Mouse (Mus musculus): ENCODE results near the gene Fgr.

Gene Fgr

GRCm38 (mm10) chr4:132958741-132959678, 14.9 kb upstream of the Fgr start:
- in situ Hi-C loops (cut with MboI; ENCODE audit: low sequenced_read_pairs) = no loop called here

- in situ Hi-C loops (cut with MboI; ENCODE audit: low sequenced_read_pairs) = no loop called here
Observed at GRCm38 (mm10) chr4:132959679-132960045, 14.2 kb upstream of the Fgr start.

- in situ Hi-C loops (cut with MboI; ENCODE audit: low sequenced_read_pairs) = no loop called here
Observed at GRCm38 (mm10) chr4:132960313-132960712, 13.6 kb upstream of the Fgr start.

GRCm38 (mm10) chr4:132960864-132961639, 12.8 kb upstream of the Fgr start:
- in situ Hi-C loops (cut with MboI; ENCODE audit: low sequenced_read_pairs) = no loop called here

- in situ Hi-C loops (cut with MboI; ENCODE audit: low sequenced_read_pairs) = no loop called here
Observed at GRCm38 (mm10) chr4:132961866-132962265, 12.0 kb upstream of the Fgr start.

GRCm38 (mm10) chr4:132962628-132963027, 11.3 kb upstream of the Fgr start:
- in situ Hi-C loops (cut with MboI; ENCODE audit: low sequenced_read_pairs) = no loop called here

GRCm38 (mm10) chr4:132963436-132963835, 10.5 kb upstream of the Fgr start:
- in situ Hi-C loops (cut with MboI; ENCODE audit: low sequenced_read_pairs) = no loop called here

GRCm38 (mm10) chr4:132964064-132964463, 9.8 kb upstream of the Fgr start:
- in situ Hi-C loops (cut with MboI; ENCODE audit: low sequenced_read_pairs) = no loop called here

- in situ Hi-C loops (cut with MboI; ENCODE audit: low sequenced_read_pairs) = no loop called here
Observed at GRCm38 (mm10) chr4:132964473-132964872, 9.4 kb upstream of the Fgr start.

- in situ Hi-C loops (cut with MboI; ENCODE audit: low sequenced_read_pairs) = no loop called here
Observed at GRCm38 (mm10) chr4:132968105-132968938, 5.6 kb upstream of the Fgr start.

GRCm38 (mm10) chr4:132971601-132972000, 2.3 kb upstream of the Fgr start:
- in situ Hi-C loops (cut with MboI; ENCODE audit: low sequenced_read_pairs) = no loop called here

GRCm38 (mm10) chr4:132972101-132972500, 1.8 kb upstream of the Fgr start:
- in situ Hi-C loops (cut with MboI; ENCODE audit: low sequenced_read_pairs) = no loop called here

- in situ Hi-C loops (cut with MboI; ENCODE audit: low sequenced_read_pairs) = no loop called here
Observed at GRCm38 (mm10) chr4:132972556-132972955, 1.3 kb upstream of the Fgr start.

GRCm38 (mm10) chr4:132973186-132973585, 709 bp upstream of the Fgr start:
- in situ Hi-C loops (cut with MboI; ENCODE audit: low sequenced_read_pairs) = no loop called here

- in situ Hi-C loops (cut with MboI; ENCODE audit: low sequenced_read_pairs) = no loop called here
Observed at GRCm38 (mm10) chr4:132974904-132975303, 1.0 kb downstream of the Fgr start.

GRCm38 (mm10) chr4:132975791-132976190, 1.9 kb downstream of the Fgr start:
- in situ Hi-C loops (cut with MboI; ENCODE audit: low sequenced_read_pairs) = no loop called here

GRCm38 (mm10) chr4:132976729-132977128, 2.8 kb downstream of the Fgr start:
- in situ Hi-C loops (cut with MboI; ENCODE audit: low sequenced_read_pairs) = no loop called here

- in situ Hi-C loops (cut with MboI; ENCODE audit: low sequenced_read_pairs) = no loop called here
Observed at GRCm38 (mm10) chr4:132977597-132977996, 3.7 kb downstream of the Fgr start.

GRCm38 (mm10) chr4:132979186-132979585, 5.3 kb downstream of the Fgr start:
- in situ Hi-C loops (cut with MboI; ENCODE audit: low sequenced_read_pairs) = no loop called here

GRCm38 (mm10) chr4:132981621-132982020, 7.7 kb downstream of the Fgr start:
- in situ Hi-C loops (cut with MboI; ENCODE audit: low sequenced_read_pairs) = no loop called here

- in situ Hi-C loops (cut with MboI; ENCODE audit: low sequenced_read_pairs) = no loop called here
Observed at GRCm38 (mm10) chr4:132982999-132983398, 9.1 kb downstream of the Fgr start.

Data from CH12F3 (cell line).